Mouse (Mus musculus) ES-CJ7 (cell line): ENCODE measurements at regions not wholly inside any gene's neighbourhood (a gene's known extent, or its start where the extent isn't known, plus 50 kb on each side); places are given as distances from the start of the nearest gene placed in this dataset.

Experiments used
- DNase-seq: peaks from one replicate; pipeline ENCODE4 v3.0.0; 2011; ENCODE audit warnings: low read depth, low spot score

GRCm38 (mm10) chr14:102663240-102663639 lies 319.2 kb downstream of the Kctd12 start:
- no peak for DNase-seq

DNA sequence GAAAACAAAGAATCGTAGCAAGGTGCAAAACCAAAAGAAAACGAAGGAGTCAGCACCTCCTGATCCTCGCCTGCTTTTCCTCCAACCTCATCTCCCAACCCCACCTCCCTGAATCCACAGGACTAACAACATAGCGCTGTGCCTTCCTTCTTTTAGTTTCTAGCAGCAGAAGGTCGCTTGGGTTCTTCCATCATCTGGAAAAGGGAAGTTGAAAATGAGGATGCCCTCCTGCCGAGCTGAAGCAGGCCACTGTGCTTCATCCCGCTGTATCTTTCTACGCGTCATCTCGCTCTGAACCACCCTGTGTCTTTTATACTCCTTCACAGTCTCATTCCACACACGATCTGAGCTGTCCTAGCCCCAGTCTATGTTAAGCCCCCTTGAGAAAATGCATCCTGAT lies 322.1 kb downstream of the Kctd12 start:
- DNase-seq, result no peak

DNA sequence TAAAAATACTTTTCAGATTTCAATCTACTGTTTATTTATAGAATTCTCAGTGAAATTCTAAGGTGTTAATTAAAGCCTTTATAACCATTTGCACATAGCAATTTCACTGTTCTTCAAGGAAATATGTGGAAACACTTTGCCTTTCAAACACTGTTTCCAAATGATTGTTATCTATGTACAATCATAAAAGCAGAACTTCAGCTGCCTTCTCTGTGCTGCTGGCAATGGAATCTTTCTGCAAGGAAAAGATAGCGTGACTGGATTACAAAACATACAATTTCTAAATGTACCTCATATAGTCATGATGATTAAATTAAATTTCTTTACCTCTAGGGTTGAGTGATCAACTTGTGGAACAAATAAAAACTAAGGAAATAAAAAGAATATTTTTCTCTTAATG lies 326.2 kb downstream of the Kctd12 start:
- no peak for DNase-seq

GRCm38 (mm10) chr14:102629601-102630000 lies 352.8 kb downstream of the Kctd12 start:
- no peak for DNase-seq

- DNase-seq, result no peak
Measured at GRCm38 (mm10) chr14:102621546-102621945, 360.9 kb downstream of the Kctd12 start.

DNA sequence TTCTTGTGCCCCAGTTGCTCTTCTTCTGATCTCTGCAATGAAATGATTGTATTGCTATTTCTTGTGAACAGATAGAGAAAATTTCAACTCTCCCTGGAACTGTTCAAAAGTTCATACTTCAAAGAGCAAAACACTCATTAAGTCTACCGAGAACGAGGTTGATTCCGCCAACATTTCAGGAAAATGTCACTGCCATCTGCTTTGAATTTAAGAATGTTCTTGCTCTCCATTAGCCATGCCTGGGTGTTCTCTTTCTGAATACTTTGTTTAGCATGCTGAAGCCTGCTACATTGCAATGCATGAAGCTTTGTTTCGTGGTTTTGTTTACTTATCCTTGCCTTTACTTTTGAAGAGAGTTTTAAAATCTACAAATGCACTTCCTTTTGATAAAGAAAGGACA lies 363.4 kb downstream of the Kctd12 start:
- DNase-seq, result no peak

DNA sequence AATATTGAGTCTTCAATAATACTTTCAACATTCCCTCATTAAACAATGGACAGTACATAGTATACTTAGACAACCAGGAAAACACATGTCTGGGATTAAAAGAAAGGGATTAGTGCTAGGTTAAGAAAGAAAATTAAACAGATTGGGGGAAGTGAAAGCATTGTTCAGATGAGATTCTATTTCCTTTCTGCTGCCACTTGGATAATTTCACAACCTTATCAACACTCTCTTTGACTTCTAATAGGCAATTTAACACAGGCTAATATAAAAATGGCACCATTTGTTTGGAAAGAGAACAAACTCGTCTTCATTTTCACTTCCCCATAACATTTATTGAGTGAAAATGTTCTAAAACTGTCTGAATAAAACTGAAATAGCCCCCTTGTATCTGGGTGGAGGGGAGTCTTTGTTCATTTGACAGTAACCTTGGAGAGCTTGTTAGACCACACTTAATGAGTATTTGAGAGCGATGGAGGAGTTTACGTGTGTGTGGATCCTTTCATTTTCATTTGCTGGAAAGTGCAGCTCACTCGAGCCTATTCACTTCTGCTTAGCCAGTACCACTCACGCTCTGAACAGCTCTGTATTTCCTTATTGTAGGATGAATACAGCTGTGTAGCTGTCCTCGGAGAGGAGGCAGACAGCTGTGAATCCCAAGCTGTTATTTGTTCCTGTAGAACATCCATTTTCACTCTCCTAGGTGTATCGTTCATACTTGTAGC lies 366.7 kb downstream of the Kctd12 start:
- DNase-seq, result no peak

DNA sequence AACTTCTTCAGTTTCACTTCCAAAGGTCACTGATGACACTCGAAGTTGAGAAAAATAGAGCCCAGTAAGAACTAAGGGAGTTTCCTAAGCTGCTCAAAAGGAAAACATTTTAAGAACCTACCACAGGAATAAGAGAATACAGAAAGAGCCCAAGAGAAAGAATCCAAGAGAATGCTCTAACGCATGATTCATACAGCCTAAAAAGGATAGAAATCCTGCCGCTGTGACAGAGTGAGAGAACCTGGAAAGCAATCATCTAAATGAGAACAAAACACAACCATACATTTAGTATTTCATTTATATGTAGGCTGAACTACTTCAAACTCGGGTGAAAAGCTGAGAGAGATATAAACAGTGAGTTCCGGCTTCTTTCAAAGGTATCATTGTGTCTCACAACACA lies 376.4 kb downstream of the Kctd12 start:
- DNase-seq, result no peak

- no peak for DNase-seq
Measured at GRCm38 (mm10) chr14:102594850-102595249, 387.6 kb downstream of the Kctd12 start.

DNA sequence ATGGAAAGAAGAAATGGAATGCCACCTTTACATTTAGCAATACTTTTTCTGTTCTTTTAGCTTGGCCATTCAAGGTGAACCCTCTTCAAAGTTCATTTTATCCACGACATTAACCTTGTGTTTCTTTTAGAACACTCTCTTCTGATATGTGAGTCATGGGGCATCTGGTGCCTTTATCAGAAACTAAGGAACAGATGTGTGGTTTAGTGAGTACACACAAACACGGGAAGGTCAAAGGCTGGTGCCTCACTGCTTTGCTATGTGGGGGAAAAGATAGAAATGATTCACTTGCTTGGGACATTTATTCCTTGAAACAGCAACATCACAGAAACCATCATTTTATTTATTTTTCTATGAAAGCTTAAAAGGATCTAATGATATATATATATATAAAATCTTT lies 428.7 kb downstream of the Kctd12 start:
- DNase-seq, result no peak

DNA sequence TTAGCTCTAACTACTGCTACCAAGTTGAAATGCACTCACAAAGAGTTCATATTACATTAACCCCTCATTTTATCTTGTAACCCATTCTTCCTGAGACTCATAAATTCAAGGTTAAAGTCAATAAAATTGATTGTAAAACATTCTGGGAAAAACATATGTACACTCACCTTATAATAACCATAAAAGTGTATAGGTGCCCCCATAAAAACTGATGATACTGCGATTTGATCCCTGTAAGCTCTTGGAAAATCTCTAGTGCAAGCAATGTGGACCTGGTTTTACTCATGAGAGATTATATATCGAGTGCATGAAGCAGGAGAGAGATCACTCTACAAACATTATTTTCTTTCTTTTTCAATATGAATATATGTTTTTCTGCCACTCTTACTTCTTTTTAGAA lies 429.8 kb downstream of the Kctd12 start:
- DNase-seq, result no peak

DNA sequence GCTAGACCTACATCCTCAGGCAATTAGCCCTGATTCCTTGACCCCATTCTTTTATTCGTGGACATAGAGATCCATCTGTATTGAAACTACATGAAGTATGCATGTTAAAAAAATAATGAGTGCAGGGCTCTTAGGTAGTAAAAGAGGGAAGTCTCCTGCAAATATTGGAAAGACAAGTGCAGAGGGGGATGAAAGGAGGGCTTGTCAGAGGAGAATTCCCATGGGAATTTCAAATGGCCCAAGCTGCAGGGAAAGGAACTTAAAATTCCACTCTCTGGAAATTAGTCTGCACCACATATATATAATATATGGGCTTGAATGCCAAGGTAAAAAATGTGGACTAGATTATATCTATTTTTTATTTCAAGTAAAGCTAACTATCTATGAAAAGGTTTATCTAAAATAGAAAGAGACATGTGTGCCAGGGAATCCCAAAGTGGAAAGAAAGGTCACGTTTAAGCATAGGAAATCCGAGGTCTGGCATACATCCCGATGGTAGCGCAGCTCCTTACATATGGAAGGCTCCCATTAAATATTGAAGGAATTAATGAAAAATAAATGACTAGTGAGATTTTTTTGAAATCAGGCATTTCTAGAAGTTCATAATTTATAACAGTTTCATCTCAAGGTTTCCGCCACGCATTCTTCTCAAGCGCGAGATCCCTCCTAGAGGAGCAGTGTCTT lies 457.4 kb downstream of the Kctd12 start:
- no peak for DNase-seq

DNA sequence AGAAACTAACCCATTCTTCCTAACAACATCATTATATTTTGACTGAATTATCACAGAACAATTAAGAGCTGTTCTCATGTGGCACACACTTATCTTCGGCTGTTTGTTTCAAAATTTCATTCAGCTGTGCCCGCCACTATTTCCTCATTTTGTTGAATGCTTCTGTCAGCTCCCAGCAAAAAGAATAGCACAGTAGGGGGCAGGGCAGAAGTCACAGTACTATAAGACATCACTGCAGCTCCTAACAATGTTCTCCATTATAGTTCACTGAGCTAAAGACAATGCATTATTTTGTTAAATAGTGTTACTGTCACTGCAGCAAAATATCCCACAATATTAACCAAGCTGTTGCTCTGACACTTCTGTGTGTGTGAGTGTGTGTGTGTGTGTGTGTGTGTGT lies 465.7 kb downstream of the Kctd12 start:
- no peak for DNase-seq

- no peak for DNase-seq
Measured at GRCm38 (mm10) chr14:102514527-102514926, 467.9 kb downstream of the Kctd12 start.

GRCm38 (mm10) chr14:102512651-102513050 lies 469.8 kb downstream of the Kctd12 start:
- DNase-seq, result no peak

DNA sequence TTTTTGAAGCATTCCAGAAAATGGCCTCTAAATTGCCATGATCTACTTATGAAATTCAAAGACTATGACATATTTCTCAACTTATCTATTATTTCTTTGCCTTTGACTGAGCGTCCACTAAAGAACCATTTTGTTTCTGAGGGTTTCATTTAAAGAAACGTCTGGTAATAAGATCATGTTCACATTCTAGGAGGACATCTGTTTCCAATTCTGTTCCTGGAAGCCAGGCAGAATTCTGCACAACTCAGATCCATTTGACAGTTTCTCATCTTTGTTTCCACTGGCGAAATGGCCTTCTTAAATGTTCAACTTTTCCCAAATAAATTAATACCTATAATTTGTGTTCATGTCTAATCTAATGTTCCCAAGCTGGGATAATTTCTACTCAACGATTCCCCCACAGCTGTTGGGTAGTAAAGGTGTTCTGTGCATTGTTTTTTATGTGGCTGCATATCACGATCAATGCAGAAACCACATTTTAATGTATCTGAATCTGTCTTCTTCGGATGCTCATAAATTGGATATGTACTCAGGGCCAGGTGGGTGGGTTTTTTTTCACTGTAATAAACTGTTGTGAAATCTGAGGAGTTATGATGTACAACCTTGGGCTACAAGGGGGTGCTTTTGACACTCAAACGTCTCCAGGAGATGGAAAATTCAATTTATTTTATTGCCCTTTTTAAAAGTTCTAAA lies 470.6 kb downstream of the Kctd12 start:
- DNase-seq, result no peak

DNA sequence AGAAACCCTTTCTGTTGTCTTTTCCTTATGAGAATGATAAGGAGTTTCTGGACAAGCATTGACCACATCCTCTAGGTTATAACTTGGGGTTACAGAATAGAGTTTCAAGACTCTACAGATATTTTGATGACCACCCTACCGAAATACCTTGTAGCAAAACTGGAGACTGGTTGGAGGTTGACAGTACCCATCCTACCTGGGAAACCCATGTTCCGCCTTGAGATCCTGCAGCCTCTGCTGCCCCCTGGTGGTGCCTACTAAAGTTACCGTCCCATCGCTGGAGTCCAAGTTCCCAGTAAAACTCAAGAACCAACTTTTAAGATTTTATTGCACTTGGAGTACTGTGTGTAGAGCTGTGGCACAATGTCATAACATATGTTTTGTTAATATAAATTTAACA lies 472.1 kb downstream of the Kctd12 start:
- peak; percentile 60 for DNase-seq

DNA sequence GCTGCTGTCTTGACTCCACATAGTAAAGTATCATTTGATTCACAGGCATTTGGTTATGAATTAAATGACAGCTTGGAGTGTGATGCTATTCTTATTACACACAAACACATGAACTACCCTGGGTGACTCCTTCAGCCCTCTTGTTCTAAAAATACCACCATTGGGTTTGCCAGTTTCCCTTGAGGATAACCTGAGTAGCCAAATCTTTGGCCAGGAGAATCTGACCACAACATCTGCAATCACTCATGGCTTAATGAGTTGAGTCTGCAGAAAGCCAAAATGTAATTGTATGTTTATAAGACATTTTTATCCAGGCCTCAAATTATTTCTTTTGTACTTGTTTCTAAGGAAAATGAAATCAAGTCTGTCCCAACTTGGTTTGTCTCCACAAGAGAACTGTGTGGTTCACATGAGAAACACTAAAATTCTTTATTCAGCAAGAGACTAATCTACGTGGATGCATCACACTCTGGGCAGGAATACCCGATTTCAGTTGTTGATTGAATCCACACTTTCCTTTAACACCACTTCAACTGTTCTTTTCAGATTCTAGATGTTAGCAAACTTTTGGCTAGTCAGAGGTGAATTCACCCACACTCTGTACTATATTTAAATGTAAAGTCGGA lies 476.6 kb downstream of the Kctd12 start:
- DNase-seq, result no peak

- no peak for DNase-seq
Measured at GRCm38 (mm10) chr14:102497179-102497578, 485.3 kb downstream of the Kctd12 start.

- no peak for DNase-seq
Measured at GRCm38 (mm10) chr14:102492376-102492775, 490.1 kb downstream of the Kctd12 start.

- no peak for DNase-seq
Measured at GRCm38 (mm10) chr14:102491205-102491604, 491.2 kb downstream of the Kctd12 start.

GRCm38 (mm10) chr14:102477162-102477561 lies 505.3 kb downstream of the Kctd12 start:
- DNase-seq, result no peak
